Mouse (Mus musculus) heart, postnatal 25 days (tissue): ENCODE measurements around the gene Trim42. TPM values are rescaled to one million over a fixed set of nuclear protein-coding genes. Genes with fewer than 3 reads are reported as not detected.

Source experiments
- DNase-seq: peaks from one replicate; pipeline ENCODE4 v3.0.0; 2022; ENCODE audit warnings: low spot score
- intact Hi-C: fragments of 180-260 bp; cut with DNase I; formaldehyde crosslinking; loops from one replicate; pipeline ENCODE4 v1.15.1; 2025
- total RNA-seq, 2 experiments: library from RNA; stranded (reverse); gene quantifications; 2 replicates each; pipeline ENCODE4 v1.2.3; 2021

The Trim42 gene
- total RNA-seq, result not detected

GRCm38 (mm10) chr9:97369591-97369990 lies at the start of gene Trim42:
Gene Trim42, minus strand, starts transcription at chr9:97369958.
- no peak for DNase-seq
- intact Hi-C loops, result no loop called here

- intact Hi-C loops, result no loop called here
Measured at GRCm38 (mm10) chr9:97414876-97415668, 45.3 kb upstream of the Trim42 start.

GRCm38 (mm10) chr9:97408142-97408541 lies 38.4 kb upstream of the Trim42 start:
- no peak for DNase-seq
- intact Hi-C loops, result no loop called here

More at GRCm38 (mm10) chr9:97414876-97415668, 45.3 kb upstream of the Trim42 start:
- no peak for DNase-seq

GRCm38 (mm10) chr9:97356441-97356840 lies 13.3 kb downstream of the Trim42 start:
- DNase-seq, result no peak
- intact Hi-C loops, result no loop called here

- intact Hi-C loops, result no loop called here
- DNase-seq, result no peak
Measured at GRCm38 (mm10) chr9:97344767-97345297, 24.9 kb downstream of the Trim42 start.

DNA sequence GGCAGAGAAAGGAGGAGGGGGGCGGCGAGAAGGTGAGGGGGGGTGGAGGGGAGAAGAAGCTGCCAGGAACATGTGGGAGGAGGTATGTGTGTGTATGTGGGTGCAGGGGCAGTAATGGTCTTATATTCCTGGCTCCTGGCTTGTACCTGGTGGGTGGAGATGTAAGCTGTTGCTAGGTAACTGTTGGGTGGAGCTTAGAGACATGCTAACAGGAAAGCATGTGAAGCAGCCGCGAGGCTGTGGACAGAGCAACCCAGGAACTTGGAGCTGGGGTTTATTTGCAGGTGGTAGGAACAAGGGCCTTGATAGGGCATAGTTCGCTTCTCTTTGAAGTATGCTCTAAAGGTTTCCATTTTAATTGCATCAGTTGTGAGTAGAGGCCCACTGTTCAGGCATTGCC lies 28.0 kb downstream of the Trim42 start:
- intact Hi-C loops, result loop anchor here (2.0 kb wide), 1 partner anchor 15 kb away; no protein-coding TSS in a partner anchor
- no peak for DNase-seq

- intact Hi-C loops, result loop anchor here (1.0 kb wide), 1 partner anchor 150 kb away; no protein-coding TSS in a partner anchor
Measured at GRCm38 (mm10) chr9:97322846-97323245, 46.9 kb downstream of the Trim42 start.

DNA sequence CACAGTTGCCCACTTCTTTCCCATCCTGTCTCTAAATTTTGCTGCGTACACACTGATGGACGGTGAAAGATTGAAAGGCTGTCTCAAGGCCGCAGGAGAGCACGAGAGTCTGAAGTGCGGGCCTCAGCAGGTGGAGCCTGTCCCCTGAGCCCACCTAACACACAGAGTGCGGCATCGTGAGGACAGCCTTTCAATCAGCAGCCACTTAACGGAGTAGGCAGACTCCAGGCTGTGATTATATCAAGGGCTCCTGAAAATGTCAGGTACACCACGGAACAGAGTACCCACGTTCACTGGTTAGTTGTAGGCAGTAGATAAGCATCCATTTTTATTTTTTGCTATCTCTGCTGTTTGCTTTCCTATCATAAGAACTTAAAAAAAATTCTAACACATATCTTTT lies 47.6 kb downstream of the Trim42 start:
- no peak for DNase-seq
- intact Hi-C loops, result loop anchor here (1.0 kb wide), 1 partner anchor 149 kb away; no protein-coding TSS in a partner anchor

More at GRCm38 (mm10) chr9:97322846-97323245, 46.9 kb downstream of the Trim42 start:
- no peak for DNase-seq

GRCm38 (mm10) chr9:97315421-97316055 lies 54.2 kb downstream of the Trim42 start:
- intact Hi-C loops, result no loop called here
- DNase-seq, result no peak

DNA sequence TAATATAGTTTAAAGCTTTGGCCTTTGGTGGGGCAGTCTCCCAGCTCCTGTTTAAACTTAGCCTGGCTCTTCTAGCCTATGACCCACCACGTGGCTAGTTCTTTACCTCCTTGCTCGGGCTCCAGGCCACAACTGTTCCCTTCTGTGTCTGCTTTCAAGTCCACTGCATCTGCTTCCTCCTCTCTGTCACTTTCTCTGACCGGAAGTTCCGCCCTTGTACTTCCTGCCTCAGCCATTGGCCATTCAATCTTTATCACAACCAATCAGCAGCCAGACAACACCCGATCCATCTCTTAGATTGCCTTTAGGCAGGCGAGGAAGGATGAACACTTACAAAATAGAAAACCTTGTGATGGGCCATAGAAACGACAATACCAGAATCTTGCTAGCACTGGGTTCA lies 58.1 kb downstream of the Trim42 start:
- intact Hi-C loops, result no loop called here
- DNase-seq, result no peak

- DNase-seq, result no peak
- intact Hi-C loops, result no loop called here
Measured at GRCm38 (mm10) chr9:97309509-97310053, 60.2 kb downstream of the Trim42 start.

DNA sequence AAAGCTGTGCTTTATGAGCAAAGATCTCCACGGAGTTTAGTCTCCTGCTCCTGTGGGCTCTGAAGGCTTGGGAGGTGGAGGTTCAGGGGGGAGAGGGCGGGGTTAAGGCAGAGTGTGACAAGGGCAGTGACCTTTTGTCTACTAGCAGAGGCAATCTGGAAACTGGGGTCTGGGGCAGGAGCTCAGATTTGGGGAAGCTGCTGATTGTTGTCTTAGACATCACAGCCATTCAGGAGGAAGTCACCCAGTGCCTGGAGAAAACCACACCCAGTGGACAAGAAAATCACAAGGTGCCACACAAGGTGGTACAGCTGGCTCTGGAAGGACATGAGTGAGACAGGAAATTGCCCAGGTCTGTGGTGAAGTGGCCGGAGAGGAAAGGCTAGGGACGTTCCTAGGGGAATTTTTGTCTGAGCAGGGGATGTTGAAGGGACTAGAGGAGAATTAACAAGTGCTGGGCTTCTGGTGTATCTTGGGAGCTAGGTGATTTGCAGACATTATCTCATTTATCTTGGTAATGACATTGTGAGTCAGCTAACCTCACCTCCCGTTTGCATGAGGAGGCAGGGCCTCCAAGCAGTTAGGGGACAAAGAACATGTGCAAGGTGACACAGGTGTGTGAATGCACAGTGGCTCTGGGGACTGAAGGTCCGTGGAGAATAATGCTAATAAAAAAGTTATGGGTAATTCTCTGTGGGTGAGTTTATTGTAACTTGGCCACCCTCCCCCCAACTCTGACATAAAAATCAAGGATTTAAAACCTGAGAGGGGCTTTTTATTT lies 61.9 kb downstream of the Trim42 start:
- DNase-seq, result no peak
- intact Hi-C loops, result no loop called here
